Mouse (Mus musculus): ENCODE measurements around the gene Nfkbiz.
A peak's percentile ranks its signal among the peaks of the same experiment; 100 is the strongest.
"Not testable (repeated sequence)": the region's sequence is repeated elsewhere in the genome, so short reads cannot be mapped to it uniquely, and the experiment has no call there.

Gene Nfkbiz

DNA sequence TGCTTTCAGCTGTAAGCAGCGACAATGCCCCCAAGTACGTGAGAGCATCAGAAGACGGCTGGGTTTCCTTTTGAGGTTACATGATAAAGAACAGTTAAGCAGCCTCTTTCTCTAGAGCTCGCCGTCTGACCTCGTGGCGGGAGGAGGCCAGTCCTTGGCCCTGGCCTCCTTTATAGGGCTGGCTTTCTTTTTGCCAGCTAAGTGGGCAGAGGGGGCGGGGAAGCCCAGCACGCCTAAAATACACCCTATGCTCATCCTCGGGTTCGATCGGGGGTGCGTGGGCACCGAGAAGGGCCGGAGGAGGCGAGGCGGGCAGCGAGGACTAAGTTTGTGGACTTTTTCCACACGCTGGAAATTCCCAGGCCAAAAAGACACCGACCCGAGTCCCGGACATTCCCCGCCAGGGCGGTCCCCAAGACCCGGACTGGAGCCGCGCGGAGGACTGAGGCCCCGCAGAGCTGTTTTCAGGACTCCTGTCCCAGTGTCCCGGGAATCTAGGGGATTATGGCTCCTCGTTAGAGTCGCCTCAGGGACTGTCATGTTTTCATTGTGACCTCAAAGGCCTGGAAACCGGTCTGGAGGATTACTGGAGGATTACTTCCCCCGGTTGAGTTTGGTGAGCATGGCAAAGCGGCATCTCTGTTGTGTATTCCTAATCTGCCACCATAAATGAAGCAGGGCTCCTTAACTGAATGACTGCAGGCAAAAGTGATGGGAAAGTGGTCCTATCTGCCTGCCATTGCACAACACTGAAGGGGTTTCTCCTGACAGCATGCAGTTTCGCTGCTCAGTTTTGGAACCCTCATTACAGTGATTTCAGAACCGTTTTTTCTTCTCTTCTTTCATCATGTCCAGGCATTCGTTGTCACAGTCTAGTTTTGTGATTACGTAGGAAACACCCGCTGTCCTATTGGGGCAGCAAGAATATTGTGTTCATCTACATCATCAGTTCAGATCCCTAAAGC, at the start of gene Nfkbiz:
Nfkbiz (minus strand) TSS at position 390 of the 965 bp plus-strand sequence.
- DNase-seq (ENCODE audit: low read depth, low spot score): peak; percentile 79
- peaks cover 7% of the 10 kb centered on the region; the same call in 1 of the 2 replicates for H3K36me3 ChIP-seq (ENCODE audit: control insufficient read depth, insufficient read depth, low read length, poor library complexity, severe bottlenecking)
- H3K27me3 ChIP-seq (ENCODE audit: control insufficient read depth, insufficient read depth, low read length, poor library complexity, severe bottlenecking): no peaks in the 10 kb centered on the region

DNA sequence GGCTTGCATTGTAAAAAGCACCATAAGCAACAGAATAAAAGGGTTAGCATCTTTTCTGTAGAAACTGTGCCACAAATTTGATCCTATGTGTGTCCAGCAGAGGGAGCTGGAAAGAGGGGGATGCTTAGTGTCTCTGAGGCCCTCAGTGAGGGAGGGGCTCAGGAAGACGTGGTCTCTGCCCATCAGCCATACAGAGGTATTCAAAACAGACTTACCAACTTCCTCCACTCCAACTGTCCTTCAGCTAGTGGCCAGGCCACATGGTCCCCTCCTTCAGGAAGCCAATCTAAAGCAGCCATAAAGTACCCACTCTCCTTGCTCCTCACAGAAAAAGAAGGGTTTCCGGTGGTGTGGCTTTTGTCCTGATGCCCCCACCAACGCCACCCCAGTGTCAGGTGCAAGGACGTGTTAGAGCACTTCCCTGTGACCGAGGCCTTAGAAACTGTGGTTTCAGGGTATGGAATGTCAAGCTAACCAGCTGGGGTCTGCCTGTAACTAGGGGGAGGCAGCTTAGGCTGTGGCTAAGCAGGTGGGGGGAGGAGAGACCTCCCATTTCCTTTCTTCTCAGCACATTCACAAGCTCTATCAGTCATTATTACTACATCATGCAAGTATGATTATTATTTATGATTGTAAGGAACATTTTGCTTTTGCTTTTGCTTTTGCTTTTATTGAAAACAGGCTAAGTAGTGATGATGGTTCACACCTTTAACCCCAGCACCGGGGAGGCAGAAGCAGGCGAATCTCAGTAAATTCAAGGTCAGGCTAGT, 49.3 kb upstream of the Nfkbiz start:
- Histone ChIP-seq H3K27me3 (ENCODE audit: control insufficient read depth, insufficient read depth, low read length, poor library complexity, severe bottlenecking) (no peaks in the 10 kb centered on the region), H3K36me3 (ENCODE audit: control insufficient read depth, insufficient read depth, low read length, poor library complexity, severe bottlenecking) (peaks cover 10% of the 10 kb centered on the region)
- peak; percentile 71 for DNase-seq (ENCODE audit: low read depth, low spot score)

DNA sequence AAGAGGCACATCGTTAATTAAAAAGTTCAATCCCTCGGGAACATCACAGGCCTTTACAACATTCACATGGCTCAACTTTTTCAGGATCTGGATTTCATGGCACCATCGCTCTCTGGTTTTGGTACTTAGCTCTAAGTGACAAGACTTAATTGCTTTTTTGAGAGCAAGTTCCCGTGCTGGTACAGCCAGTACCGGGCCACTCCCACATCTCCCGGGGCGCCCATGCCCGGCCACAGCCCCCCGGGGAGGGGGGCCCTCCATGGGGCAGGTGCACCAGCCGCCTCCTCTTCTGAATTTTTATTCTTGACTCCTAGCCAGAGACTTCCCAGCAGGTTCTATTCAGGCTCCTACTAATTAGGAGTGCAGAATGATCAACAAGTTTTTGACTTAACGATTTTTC, 45.5 kb upstream of the Nfkbiz start:
- Histone ChIP-seq H3K36me3 (ENCODE audit: control insufficient read depth, insufficient read depth, low read length, poor library complexity, severe bottlenecking) (peaks cover 12% of the 10 kb centered on the region), H3K27me3 (ENCODE audit: control insufficient read depth, insufficient read depth, low read length, poor library complexity, severe bottlenecking) (no peaks in the 10 kb centered on the region)
- DNase-seq (ENCODE audit: low read depth, low spot score): no peak

DNA sequence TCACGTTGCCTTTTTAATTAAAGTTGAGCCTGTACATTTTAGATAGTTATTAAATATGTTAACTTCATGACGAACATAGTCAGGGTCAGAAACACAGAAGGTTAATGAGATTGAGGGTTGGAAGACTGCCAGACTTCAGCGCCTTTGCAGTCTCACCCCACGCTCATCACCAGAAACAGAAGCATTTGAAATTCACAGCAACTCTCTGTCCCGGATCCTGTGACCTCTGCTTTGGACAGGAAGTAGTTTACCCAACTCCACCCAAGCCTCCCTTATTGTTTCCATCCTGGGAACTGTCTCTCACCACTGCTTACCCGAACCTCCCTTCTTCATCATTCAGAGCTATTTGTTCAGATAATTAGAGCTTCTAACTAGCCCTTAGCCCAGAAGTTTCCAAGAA, 37.3 kb upstream of the Nfkbiz start:
- Histone ChIP-seq H3K27me3 (ENCODE audit: control insufficient read depth, insufficient read depth, low read length, poor library complexity, severe bottlenecking) (no peaks in the 10 kb centered on the region), H3K36me3 (ENCODE audit: control insufficient read depth, insufficient read depth, low read length, poor library complexity, severe bottlenecking) (peaks cover 4% of the 10 kb centered on the region)
- DNase-seq (ENCODE audit: low read depth, low spot score): no peak

DNA sequence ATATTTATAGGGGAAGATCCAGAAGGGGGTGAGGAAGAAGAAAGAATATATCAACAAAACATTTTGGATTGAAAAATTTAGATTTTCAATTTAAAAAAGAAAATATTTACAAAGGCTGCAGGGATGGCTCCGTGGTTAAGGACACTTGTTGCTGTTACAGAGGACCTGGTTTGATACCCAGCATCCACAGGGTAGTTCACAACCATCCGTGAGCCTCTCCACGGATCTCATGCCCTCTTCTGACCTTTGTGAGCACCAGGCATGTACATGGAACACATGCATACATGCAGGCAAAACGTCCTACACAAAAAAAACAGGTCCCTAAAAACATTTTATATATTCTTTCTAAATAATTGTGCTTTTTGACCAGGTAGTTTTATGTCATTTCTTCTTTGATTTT, 25.1 kb upstream of the Nfkbiz start:
- H3K27me3 ChIP-seq (ENCODE audit: control insufficient read depth, insufficient read depth, low read length, poor library complexity, severe bottlenecking): no peaks in the 10 kb centered on the region
- peaks cover 10% of the 10 kb centered on the region; the same call in 1 of the 2 replicates for H3K36me3 ChIP-seq (ENCODE audit: control insufficient read depth, insufficient read depth, low read length, poor library complexity, severe bottlenecking)
- no peak for DNase-seq (ENCODE audit: low read depth, low spot score)

DNA sequence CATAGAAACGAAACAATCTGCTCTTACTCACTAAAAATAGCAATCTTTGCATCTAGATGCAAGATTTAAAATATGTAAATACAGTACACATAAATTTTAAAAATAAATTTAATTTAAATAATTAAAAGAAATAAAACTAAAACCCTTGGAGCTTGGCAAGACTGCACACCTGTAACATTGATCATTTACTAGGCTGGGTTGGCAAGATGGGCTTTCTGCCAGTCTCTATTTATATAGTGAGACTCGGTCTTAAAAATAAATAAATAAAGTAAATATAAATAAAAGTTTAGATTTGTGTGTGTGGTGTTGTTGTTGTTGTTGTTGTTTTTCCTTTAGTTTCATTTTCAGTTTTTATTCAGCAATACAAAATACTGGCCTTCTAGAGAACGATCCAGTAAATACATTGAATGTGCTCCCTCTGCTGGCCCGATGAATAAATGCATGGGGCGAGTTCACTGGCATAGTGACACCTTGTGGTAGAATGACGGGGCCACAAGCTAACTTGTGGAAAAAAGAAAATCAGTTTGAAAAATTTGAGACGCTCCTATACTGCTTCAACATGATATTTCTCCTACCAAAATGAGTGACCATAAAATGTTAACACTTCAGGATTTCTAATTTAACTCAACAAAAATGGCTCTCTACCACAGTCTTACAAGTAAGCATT, 24.6 kb upstream of the Nfkbiz start:
- Histone ChIP-seq H3K27me3 (ENCODE audit: control insufficient read depth, insufficient read depth, low read length, poor library complexity, severe bottlenecking) (no peaks in the 10 kb centered on the region), H3K36me3 (ENCODE audit: control insufficient read depth, insufficient read depth, low read length, poor library complexity, severe bottlenecking) (peaks cover 10% of the 10 kb centered on the region; the same call in 1 of the 2 replicates)
- DNase-seq (ENCODE audit: low read depth, low spot score): peak; percentile 87

DNA sequence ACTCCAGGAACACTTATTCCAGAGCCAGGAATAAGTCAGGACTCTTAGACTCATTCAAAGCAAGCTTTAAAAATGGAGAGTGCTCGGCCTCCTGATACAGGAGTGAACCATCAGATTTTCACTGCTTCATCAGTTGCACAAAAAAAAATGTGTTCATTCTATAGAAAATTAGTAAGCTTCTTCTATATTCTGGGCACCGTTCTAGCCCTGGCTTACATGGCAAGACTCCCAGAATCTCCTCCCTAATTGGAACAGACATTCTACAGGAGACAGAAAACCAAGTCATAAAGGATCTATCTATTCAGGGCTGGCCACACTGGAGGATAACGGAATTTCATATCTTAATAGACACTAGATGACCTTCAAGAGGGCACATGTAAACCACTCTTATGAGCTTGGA, 22.4 kb upstream of the Nfkbiz start:
- H3K36me3 ChIP-seq (ENCODE audit: control insufficient read depth, insufficient read depth, low read length, poor library complexity, severe bottlenecking): peaks cover 4% of the 10 kb centered on the region
- DNase-seq (ENCODE audit: low read depth, low spot score): no peak
- H3K27me3 ChIP-seq (ENCODE audit: control insufficient read depth, insufficient read depth, low read length, poor library complexity, severe bottlenecking): no peaks in the 10 kb centered on the region

DNA sequence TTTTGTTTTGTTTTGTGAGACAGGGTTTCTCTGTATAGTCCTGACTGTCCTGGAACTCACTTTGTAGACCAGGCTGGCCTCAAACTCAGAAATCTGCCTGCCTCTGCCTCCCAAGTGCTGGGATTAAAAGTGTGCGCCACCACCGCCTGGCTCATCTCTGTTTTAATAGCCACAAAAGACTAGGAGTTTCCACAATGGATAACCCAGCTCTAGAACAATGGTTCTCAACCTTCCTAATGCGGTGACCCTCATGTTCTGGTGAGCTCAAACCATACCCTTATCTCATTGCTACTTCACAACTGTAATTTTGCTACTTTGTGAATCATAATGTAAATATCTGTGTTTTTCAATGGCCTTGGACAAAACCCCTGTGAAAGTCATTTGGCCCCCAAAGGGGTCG, 20.7 kb upstream of the Nfkbiz start:
- DNase-seq (ENCODE audit: low read depth, low spot score); H3K36me3 ChIP-seq (ENCODE audit: control insufficient read depth, insufficient read depth, low read length, poor library complexity, severe bottlenecking); H3K27me3 ChIP-seq (ENCODE audit: control insufficient read depth, insufficient read depth, low read length, poor library complexity, severe bottlenecking): not testable (repeated sequence)

DNA sequence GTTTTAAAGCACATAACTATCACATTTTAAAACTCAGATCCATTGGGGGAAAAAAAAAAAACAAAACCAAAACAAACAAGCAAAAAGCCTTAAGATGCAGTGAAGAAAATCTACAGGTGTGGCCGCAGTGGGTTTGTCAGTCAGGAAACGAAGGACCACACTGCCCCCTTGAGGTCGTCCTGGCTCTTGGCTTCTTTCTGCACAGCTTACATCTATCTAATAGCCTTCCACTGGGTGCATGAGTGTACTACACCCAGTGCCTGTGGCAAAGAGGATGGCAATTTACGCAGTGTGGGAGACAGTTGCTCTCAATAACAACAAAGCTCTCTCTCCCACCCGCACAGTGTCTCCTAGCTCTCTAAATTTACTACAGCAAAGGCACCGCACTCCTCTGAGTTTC, 19.8 kb upstream of the Nfkbiz start:
- no peaks in the 10 kb centered on the region for H3K27me3 ChIP-seq (ENCODE audit: control insufficient read depth, insufficient read depth, low read length, poor library complexity, severe bottlenecking)
- peak; percentile 86 for DNase-seq (ENCODE audit: low read depth, low spot score)

DNA sequence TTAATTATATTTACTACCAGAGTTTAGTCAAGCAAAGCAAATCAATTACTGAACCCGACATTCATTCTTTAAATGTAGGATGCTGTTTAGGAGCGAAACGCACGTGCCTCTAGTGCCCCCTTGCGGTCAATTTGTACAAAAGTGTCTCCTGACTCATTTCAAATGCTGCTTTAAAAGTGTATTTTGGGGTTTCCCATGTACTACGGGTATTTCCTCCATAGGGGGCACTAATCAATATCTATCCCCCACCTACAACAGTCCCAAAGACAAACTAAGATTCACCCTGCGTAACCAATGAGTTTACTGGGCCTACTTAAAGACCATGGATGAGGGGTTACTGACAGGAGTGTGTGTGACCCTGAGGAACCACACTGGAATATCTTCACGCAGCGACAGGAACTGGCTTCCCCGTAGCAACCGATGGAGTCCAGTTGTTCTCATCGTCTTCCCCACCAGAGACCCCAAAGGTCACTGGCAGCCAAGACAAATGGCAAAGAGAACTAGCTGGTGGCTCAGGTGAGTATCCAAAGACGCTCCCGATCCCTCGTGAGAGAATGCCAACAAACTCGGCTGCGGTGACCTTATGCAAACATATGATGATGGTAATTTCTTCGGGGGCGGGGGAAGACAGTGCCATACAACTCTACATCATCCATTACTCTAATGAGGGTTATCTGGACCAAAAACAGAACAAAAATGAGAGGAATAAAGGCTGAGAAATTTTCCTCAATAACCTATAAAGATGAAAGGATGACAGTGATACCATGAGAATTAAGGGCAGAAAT, 14.4 kb upstream of the Nfkbiz start:
- peak; percentile 91 for DNase-seq (ENCODE audit: low read depth, low spot score)
- Histone ChIP-seq H3K27me3 (ENCODE audit: control insufficient read depth, insufficient read depth, low read length, poor library complexity, severe bottlenecking) (no peaks in the 10 kb centered on the region), H3K36me3 (ENCODE audit: control insufficient read depth, insufficient read depth, low read length, poor library complexity, severe bottlenecking) (peaks cover 3% of the 10 kb centered on the region)

More for the DNA sequence above, 19.8 kb upstream of the Nfkbiz start:
- H3K36me3 ChIP-seq (ENCODE audit: control insufficient read depth, insufficient read depth, low read length, poor library complexity, severe bottlenecking): peaks cover 3% of the 10 kb centered on the region

DNA sequence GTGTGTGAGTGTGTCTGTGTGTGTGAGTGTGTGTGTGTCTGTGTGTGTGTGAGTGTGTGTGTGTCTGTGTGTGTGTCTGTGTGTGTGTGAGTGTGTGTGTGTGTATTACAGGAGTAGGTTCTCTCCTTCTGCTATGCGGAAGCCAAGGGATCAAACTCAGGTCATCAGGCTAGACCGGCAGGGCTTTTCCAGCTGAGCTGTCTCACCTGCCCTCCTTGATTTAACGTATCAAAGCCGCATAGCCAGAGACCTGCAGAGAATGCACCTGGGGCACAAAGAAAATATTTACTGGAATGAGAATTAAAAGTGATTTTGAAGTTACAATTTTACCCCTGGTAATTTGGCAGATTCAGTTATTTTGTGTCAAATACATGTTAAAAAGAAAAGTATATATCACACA, 13.8 kb upstream of the Nfkbiz start:
- peaks cover 3% of the 10 kb centered on the region for H3K36me3 ChIP-seq (ENCODE audit: control insufficient read depth, insufficient read depth, low read length, poor library complexity, severe bottlenecking)
- DNase-seq (ENCODE audit: low read depth, low spot score): no peak
- no peaks in the 10 kb centered on the region for H3K27me3 ChIP-seq (ENCODE audit: control insufficient read depth, insufficient read depth, low read length, poor library complexity, severe bottlenecking)

DNA sequence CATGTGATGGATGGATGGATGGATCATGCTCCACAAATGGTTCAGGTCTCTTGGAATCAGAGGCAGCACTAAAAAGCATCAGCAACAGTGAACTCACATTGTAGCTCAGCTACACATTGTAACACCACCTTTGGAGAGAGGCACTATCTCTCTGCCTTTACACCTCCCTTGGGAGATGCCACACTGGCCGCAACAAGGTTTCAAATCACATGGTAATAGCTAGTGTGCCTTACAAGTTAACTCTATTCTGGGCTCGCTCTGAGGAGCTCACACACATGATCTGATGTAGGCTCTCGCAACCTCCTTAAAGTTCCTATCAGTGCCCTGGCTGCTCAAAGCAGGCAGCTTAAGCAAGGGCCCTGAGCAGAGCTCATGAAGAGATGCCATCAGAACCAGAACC, 11.8 kb upstream of the Nfkbiz start:
- Histone ChIP-seq H3K36me3 (ENCODE audit: control insufficient read depth, insufficient read depth, low read length, poor library complexity, severe bottlenecking) (peaks cover 3% of the 10 kb centered on the region; the same call in 1 of the 2 replicates), H3K27me3 (ENCODE audit: control insufficient read depth, insufficient read depth, low read length, poor library complexity, severe bottlenecking) (no peaks in the 10 kb centered on the region)
- DNase-seq (ENCODE audit: low read depth, low spot score): no peak

DNA sequence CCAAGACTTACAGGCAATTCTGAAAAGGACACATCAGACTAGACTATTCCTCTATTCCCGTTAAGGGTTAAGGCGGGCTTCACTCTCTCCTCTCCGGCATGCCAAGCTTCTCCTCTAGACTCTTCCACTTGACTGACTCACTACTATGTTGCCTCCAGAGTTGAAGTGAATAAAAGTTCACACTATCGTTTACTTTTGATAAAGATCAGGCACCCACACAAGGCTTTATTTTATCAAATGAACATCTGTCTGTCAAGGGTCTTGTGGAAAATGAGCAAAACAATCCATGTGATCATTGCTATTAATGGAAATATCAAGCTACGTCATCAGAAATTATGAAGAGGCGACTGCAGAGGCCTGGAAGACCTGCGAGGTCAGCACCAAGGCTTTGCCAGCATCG, 9.0 kb upstream of the Nfkbiz start:
- no peak for DNase-seq (ENCODE audit: low read depth, low spot score)
- H3K27me3 ChIP-seq (ENCODE audit: control insufficient read depth, insufficient read depth, low read length, poor library complexity, severe bottlenecking): no peaks in the 10 kb centered on the region
- H3K36me3 ChIP-seq (ENCODE audit: control insufficient read depth, insufficient read depth, low read length, poor library complexity, severe bottlenecking): peaks cover 12% of the 10 kb centered on the region; the same call in 1 of the 2 replicates

DNA sequence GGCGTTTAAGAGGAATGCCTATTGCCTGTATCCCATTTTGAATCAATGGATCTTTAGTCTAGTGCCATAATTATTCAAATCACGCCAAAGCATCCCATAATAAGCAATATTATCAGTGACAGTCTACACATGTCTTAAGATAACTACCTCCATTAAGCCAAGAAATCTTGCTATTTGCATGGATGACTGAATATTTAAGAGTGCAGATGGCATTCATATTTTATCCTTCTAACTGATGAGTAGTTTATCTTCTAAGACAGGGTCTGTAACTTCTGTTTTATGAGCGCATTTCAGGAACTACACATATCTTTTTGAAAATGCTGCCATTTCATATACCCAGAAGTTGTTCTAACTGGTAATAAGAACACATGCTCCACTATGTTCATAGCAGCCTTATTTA, 6.1 kb upstream of the Nfkbiz start:
- no peak for DNase-seq (ENCODE audit: low read depth, low spot score)
- H3K27me3 ChIP-seq (ENCODE audit: control insufficient read depth, insufficient read depth, low read length, poor library complexity, severe bottlenecking): no peaks in the 10 kb centered on the region
- peaks cover 12% of the 10 kb centered on the region; the same call in 1 of the 2 replicates for H3K36me3 ChIP-seq (ENCODE audit: control insufficient read depth, insufficient read depth, low read length, poor library complexity, severe bottlenecking)

All from splenic B cell, adult 2 months (primary cell).